Mouse (Mus musculus) liver, embryonic 14.5 days (tissue): ENCODE data around the gene Med27. TPM values are rescaled to one million over a fixed set of nuclear protein-coding genes. Genes with fewer than 3 reads are reported as not detected.
A peak's percentile ranks its signal among the peaks of the same experiment; 100 is the strongest.

ENCODE experiments used
- ATAC-seq: fragments of 200-750 bp; cut with Nextera tagmentation; 2 replicates; pipeline ENCODE4 v1.8.0; 2017; ENCODE audit warnings: moderate number of reproducible peaks, mild to moderate bottlenecking, moderate library complexity; ENCODE audit not compliant: insufficient read depth
- DNase-seq, 3 experiments: peaks; one replicate each; pipeline ENCODE4 v3.0.0-alpha.2; 2012 to 2013; ENCODE audit warnings: low read depth in 3 of 3, low spot score in 3 of 3
- H3K27ac ChIP-seq: fragments of 300-500 bp; sonication (generic); 2 replicates; pipeline ENCODE4 v1.5.1; 2014; ENCODE audit warnings: moderate library complexity, mild to moderate bottlenecking, control low read depth, inconsistent platforms
- H3K27me3 ChIP-seq: fragments of 300-500 bp; sonication (generic); 2 replicates; pipeline ENCODE4 v1.6.1; 2014; ENCODE audit warnings: mild to moderate bottlenecking, low read length, moderate library complexity; ENCODE audit not compliant: control insufficient read depth, insufficient read depth
- H3K36me3 ChIP-seq: fragments of 300-500 bp; sonication (generic); replicated peaks from 2 replicates; pipeline ENCODE4 v1.6.1; 2014; ENCODE audit warnings: low read depth; ENCODE audit not compliant: control insufficient read depth, insufficient read depth
- H3K4me1 ChIP-seq, 2 experiments: fragments of 200-500 bp in 1 of 2; fragments of 300-500 bp in 1 of 2; sonication (generic) in 1 of 2; replicated peaks; 2 replicates each; pipeline ENCODE4 v1.6.1; 2012 to 2014; ENCODE audit warnings: antibody characterized with exemption in 1 of 2, inconsistent platforms in 1 of 2, low read length in 1 of 2; ENCODE audit not compliant: control insufficient read depth in 2 of 2, insufficient read depth in 2 of 2
- H3K4me2 ChIP-seq: fragments of 300-500 bp; sonication (generic); 2 replicates; pipeline ENCODE4 v1.6.1; 2014; ENCODE audit warnings: low read depth, mild to moderate bottlenecking, control low read depth, moderate library complexity
- H3K4me3 ChIP-seq, 2 experiments: fragments of 200-500 bp in 1 of 2; fragments of 300-500 bp in 1 of 2; sonication (generic) in 1 of 2; 2 replicates each; pipeline ENCODE4 v1.5.1; 2012 to 2014; ENCODE audit warnings: low read depth in 2 of 2, low read length in 2 of 2, mild to moderate bottlenecking in 2 of 2, control low read depth in 1 of 2, inconsistent platforms in 1 of 2, moderate library complexity in 1 of 2; ENCODE audit not compliant: insufficient read depth in 1 of 2
- H3K9ac ChIP-seq: fragments of 300-500 bp; sonication (generic); replicated peaks from 2 replicates; pipeline ENCODE4 v1.6.1; 2014; ENCODE audit warnings: mild to moderate bottlenecking, control low read depth, moderate library complexity
- H3K9me3 ChIP-seq: fragments of 300-500 bp; sonication (generic); 2 replicates; pipeline ENCODE4 v1.6.1; 2016; ENCODE audit warnings: low read length, mixed read lengths; ENCODE audit not compliant: control insufficient read depth
- CTCF ChIP-seq: IDR thresholded peaks from 2 replicates; pipeline ENCODE4 v1.5.1; 2016; ENCODE audit warnings: antibody characterized with exemption, low read depth, control low read depth
- EP300 ChIP-seq: IDR thresholded peaks from 2 replicates; pipeline ENCODE4 v1.6.1; 2016; ENCODE audit warnings: antibody characterized with exemption, low read depth
- WGBS: fragments of 180-500 bp; shearing (Covaris S2); extraction: QIAGEN DNeasy Blood & Tissue Kit; methylation state at CpG from one replicate; pipeline ENCODE4 v1.1.7; 2014; ENCODE audit not compliant: insufficient replicate concordance; 5-methylcytosine and 5-hydroxymethylcytosine counted together
- polyA plus RNA-seq, 2 experiments: library from polyadenylated mRNA; depleted of rRNA in 1 of 2; stranded (reverse) in 1 of 2; unstranded in 1 of 2; fragments of >200 nt; fragmentation: Nextera tagmentation in 1 of 2; extraction: Ambion mirVana in 1 of 2; gene quantifications; 2 replicates each; pipeline versions ENCODE4 v1.2.1 to v1.2.3; 2012 to 2014

Med27 gene
- polyA plus RNA-seq, 2 experiments, result 15.0 to 16.5 TPM

GRCm38 (mm10) chr2:29553945-29554634 lies 207.5 kb downstream of the Med27 start:
- ATAC-seq (no peak), DNase-seq (no peak)
- H3K4me3 ChIP-seq, result no peak overlapping the region
- TF ChIP-seq EP300 (no peak), CTCF (peak; percentile 73)
- no peaks in the 10 kb centered on the region for H3K9me3 ChIP-seq
- no peak overlapping the region for H3K9ac ChIP-seq
- no peak overlapping the region for H3K27ac ChIP-seq
- H3K4me1 ChIP-seq, result no peaks in the 10 kb centered on the region
- no peaks in the 10 kb centered on the region for H3K36me3 ChIP-seq
- H3K4me2 ChIP-seq, result no peak overlapping the region
- H3K27me3 ChIP-seq, result no peaks in the 10 kb centered on the region
- 53% methylated on average over 4 of the region's 4 CpGs for WGBS

- H3K4me3 ChIP-seq, result no peak overlapping the region
- TF ChIP-seq EP300 (no peak), CTCF (no peak)
- no peak overlapping the region for H3K9ac ChIP-seq
- 0 out of 4 replicates have a peak, but pooled peaks cover 0 to under 1% of the 10 kb centered on the region in 2 experiments for H3K4me1 ChIP-seq
- no peaks in the 10 kb centered on the region for H3K9me3 ChIP-seq
- WGBS, result 82% methylated on average over 6 of the region's 6 CpGs
- H3K4me2 ChIP-seq, result no peak overlapping the region
- no peaks in the 10 kb centered on the region for H3K36me3 ChIP-seq
- H3K27me3 ChIP-seq, result no peaks in the 10 kb centered on the region
- DNase-seq (no peak), ATAC-seq (no peak)
- no peak overlapping the region for H3K27ac ChIP-seq
Observed at GRCm38 (mm10) chr2:29558561-29558960, 211.9 kb downstream of the Med27 start.

GRCm38 (mm10) chr2:29559955-29560354 lies 213.3 kb downstream of the Med27 start:
- DNase-seq (no peak), ATAC-seq (no peak)
- no peaks in the 10 kb centered on the region for H3K36me3 ChIP-seq
- no peak overlapping the region for H3K9ac ChIP-seq
- H3K4me3 ChIP-seq, result no peak overlapping the region
- H3K4me2 ChIP-seq, result no peak overlapping the region
- TF ChIP-seq CTCF (no peak), EP300 (no peak)
- no peaks in the 10 kb centered on the region for H3K27me3 ChIP-seq
- H3K4me1 ChIP-seq, result 0 out of 4 replicates have a peak, but pooled peaks cover 0 to 3% of the 10 kb centered on the region in 2 experiments
- no peaks in the 10 kb centered on the region for H3K9me3 ChIP-seq
- WGBS, result 63% methylated on average over 3 of the region's 3 CpGs
- H3K27ac ChIP-seq, result no peak overlapping the region

- Histone ChIP-seq H3K36me3 (no peaks in the 10 kb centered on the region), H3K4me2 (no peak overlapping the region), H3K27ac (no peak overlapping the region), H3K27me3 (no peaks in the 10 kb centered on the region), H3K4me1 (0 out of 4 replicates have a peak, but pooled peaks cover 0 to 3% of the 10 kb centered on the region in 2 experiments), H3K9ac (no peak overlapping the region), H3K9me3 (no peaks in the 10 kb centered on the region), H3K4me3 (no peak overlapping the region)
- DNase-seq (no peak), ATAC-seq (no peak)
- TF ChIP-seq CTCF (no peak), EP300 (no peak)
- 58% methylated on average over 4 of the region's 4 CpGs for WGBS
Observed at GRCm38 (mm10) chr2:29561468-29561867, 214.8 kb downstream of the Med27 start.

- TF ChIP-seq EP300, result no peak
- TF ChIP-seq CTCF, result no peak
- Histone ChIP-seq H3K9me3 (no peaks in the 10 kb centered on the region), H3K4me1 (0 out of 4 replicates have a peak, but pooled peaks cover 0 to 3% of the 10 kb centered on the region in 2 experiments), H3K36me3 (no peaks in the 10 kb centered on the region), H3K27ac (no peak overlapping the region), H3K9ac (no peak overlapping the region), H3K27me3 (no peaks in the 10 kb centered on the region), H3K4me3 (no peak overlapping the region), H3K4me2 (no peak overlapping the region)
- WGBS, result 68% methylated on average over 7 of the region's 7 CpGs
- ATAC-seq, result no peak
- DNase-seq, result no peak
Observed at GRCm38 (mm10) chr2:29563986-29564385, 217.4 kb downstream of the Med27 start.
